Mouse (Mus musculus) cerebellum, postnatal 36 days (tissue): Measurements from ENCODE around the gene 4921536K21Rik.

Experiments used
- DNase-seq, 2 experiments: peaks; one replicate each; pipeline ENCODE4 v3.0.0; 2021 to 2022; ENCODE audit warnings: mixed read lengths in 2 of 2

The 4921536K21Rik gene

DNA sequence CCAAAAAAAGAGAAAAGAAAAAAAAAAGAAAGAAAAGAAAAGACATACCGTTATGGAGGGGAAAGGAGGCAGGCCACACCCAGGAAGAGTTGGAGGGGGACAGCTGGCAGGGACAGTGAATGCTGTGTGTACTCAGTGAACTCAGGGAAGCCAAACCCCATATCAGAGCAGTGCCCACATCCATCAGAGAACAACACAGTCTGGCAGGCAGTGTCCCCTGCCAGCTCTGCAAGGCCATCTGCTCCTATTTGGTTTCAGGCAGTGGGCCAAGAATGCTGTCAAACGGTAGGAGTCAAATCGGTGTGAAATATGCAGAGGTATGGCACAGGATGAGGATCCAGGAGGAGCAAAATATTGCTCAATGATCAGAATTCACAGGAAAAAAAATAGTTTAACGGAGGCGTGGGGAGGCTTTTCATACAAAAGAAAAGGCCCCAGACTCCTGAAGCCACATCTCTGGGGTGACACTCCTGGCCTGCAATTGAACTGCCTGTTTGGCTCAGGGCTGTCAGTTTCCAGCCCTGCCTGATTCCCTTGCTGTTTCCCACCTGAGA is 41.3 kb downstream of the 4921536K21Rik start:
- DNase-seq, result peak; percentile 92 to 97

DNA sequence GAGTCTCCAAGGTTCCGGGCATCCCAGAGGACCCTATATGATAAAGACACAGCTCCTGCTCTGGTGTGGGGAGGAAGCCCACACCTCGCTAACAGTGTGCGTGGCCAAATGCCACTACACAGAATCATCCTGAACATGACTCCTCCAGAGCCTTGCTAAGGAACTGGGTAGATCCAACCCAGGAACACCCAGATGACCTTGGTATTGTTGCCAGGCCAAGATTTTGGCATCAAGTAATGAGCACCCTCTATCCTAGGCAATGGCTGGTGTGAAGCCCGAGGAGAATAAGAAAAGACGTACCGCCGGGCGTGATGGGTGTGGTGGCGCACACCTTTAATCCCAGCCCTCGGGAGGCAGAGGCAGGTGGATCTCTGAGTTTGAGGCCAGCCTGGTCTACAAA is 41.9 kb downstream of the 4921536K21Rik start:
- DNase-seq, result no peak

DNA sequence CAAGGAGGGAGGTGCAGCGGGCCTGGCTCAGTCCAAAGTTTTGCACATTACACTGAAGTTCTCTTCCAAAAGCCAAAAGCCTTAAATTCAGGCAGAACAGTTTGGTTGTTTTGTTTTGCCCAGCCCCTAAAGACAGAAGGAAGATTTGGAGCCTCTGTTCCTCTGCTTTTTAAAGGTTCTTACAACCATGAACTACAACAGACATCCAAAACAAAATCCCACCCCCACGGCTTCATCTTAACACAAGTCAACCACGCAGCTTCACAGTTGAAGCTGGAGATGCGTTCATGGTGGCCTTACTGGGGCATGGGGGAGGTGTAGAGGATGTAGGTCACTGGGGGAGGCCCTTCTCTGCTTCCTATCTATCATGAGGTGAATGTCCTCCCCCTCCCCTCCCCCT is 43.0 kb downstream of the 4921536K21Rik start:
- no peak for DNase-seq

DNA sequence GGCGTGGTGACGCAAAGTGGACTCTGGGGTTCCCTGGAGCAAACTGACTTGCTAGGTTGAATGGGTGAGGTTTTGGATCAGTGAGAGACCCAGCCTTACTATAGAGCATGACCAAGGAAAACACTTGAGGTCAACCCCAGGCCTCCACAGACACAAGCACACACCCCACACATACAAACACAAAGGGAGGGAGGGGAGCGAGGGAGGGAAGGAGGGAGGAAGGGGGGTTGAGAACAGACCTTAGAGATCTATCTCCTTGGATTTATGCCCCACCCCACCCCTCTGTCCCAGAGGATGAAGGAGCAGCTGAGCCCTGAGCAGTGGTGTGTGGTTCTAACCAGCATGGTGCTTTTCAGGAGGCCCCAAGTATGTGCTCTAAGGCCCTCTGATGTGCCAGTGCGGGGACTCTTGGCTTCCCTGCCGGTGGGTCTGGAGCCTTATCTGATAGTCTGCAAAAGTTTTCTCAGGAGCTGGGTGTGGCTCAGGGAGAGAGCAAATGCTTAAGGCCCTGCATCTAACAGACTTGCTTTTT is 44.1 kb downstream of the 4921536K21Rik start:
- DNase-seq, result no peak

DNA sequence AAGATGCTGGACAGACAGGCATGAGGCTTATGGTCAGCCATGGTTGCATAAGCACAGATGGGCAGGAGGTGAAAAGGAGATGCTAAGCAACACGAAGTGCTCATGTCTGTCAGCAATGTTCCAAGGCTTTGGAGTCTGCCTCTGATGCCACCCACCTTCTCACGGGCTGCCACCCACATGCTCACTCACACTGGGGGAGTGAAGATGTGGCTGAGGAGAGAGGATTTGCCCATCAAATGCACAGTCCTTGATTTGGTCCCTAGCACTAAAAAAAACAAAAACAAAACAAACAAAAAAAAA is 44.6 kb downstream of the 4921536K21Rik start:
- no peak for DNase-seq

DNA sequence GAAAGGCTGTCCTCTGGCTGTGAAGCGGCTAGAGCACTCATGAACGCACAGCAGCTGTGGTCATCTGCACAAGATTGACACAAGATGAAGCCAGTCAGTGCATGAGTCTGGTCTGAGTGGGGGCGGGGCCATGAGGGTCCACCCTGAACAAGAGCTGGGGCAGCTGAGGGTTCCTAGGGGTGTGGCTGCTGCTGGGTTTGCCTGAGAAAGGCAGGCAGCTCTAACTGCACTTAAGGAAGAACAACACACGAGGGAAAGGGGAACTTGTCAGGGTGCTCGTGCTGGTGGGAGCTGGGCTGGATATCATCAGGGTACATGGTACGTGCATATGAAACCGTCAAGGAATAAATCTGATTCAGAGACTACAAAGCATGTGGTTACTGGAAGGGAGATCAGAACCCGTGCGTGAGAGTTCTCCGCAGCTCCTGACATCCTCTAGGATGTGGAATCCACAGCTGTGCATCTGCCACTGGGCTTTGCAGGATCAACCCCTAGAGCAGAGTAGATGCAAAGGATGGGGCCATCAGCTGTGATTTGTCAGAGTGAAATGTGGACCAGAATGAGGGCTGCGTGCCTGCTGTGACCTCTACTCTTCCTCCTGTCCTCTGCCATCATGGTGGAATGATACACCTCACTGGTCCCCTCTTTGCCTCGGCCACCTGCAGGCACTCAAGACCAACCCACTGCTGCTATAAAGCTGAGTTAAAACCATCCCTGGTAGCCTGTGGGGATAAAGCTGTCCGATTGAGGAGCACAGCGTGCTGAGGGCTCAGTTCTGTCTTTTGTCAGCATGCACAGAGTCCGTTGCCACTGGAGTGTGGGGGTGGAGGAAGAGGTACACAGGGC is 45.2 kb downstream of the 4921536K21Rik start:
- peak in 1 of 2 experiments; percentile 38 for DNase-seq

DNA sequence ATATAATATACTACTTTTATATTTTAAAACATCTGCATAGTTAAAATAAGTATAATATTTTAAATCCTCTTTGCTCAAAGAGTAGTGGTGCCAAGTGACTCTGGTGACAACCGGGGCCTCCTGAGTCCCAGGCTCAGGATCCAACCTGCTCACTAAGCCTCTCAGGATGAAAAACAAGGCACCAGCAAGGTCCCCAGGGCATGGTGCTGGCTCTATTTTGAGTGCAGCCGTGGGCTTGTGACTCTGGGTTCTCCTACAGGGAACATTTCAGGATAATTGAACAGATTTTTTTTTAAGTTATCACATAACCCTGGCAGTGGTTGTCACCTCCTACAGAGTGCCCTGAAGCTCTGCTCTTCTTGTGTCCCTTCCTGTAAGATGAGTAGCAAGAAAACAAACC is 48.5 kb downstream of the 4921536K21Rik start:
- DNase-seq, result no peak

DNA sequence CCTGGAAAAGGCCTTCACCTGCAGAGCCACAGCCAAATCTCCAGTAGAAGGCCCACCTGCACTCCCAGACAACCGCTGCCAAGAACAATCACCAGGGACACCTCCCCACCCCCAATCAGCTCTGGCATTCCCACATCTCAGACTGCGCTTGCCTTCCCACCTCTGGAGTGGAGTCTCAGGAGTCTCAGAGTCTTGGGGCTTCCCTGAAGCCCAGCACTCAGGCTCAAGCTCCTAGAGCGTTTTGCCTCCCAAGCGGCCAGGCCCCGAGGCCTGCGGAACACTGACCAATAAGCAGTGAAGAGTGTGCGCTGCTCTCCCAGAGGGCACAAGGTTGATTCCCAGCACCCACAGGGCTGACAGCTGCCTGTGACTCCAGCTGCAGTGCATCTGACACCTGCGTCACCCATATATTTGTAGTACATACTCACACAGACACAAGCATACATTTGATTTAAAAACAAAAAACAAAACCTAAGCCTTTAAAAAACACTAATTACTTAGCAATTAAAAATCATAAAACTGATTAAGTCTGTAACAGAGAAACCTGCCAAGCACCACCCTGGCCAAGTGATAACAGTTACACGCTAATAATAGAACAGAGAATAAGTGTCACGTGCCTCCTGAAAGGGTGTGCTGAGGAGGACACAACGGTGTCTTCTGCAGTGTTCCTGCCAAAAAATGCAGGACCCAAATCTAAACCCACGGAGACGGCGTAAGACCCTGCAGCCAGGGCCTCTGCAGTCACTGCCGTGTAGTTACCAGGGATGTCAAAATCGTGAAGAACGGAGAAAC is 50.8 kb downstream of the 4921536K21Rik start:
- DNase-seq, result peak in 1 of 2 experiments; percentile 28
